Mouse (Mus musculus): Measurements from ENCODE around the gene Cnnm3.

- TF ChIP-seq CTCF (conservative IDR thresholded peaks at IDR 0.05; ENCODE audit: low read length) (no peak), NANOG (IDR thresholded peaks at IDR 0.05; ENCODE audit: borderline replicate concordance, low read length) (no peak)
Measured at GRCm38 (mm10) chr1:36575347-36575746, 63.7 kb downstream of the Cnnm3 start.
